Mouse (Mus musculus) CD4-positive naive resting alpha-beta T cell, adult 57 days (primary cell): Measurements from ENCODE around the gene Olfr1023. TPM values are rescaled to one million over a fixed set of nuclear protein-coding genes. Genes with fewer than 3 reads are reported as not detected.

ENCODE experiments used
- total RNA-seq: library from RNA; stranded (reverse); gene quantifications from one replicate; pipeline ENCODE4 v1.2.4, GENCODE M21; 2023

Olfr1023 gene
- not detected for total RNA-seq

GRCm38 (mm10) chr2:85885340-85885739 lies at the start of gene Olfr1023:
TSS of gene Olfr1023 (plus strand) at chr2:85885640.

GRCm38 (mm10) chr2:85845383-85845782 lies 40.1 kb upstream of the Olfr1023 start, which contains the start of gene Olfr1019:
TSS of gene Olfr1019 (minus strand) at chr2:85845483.

DNA sequence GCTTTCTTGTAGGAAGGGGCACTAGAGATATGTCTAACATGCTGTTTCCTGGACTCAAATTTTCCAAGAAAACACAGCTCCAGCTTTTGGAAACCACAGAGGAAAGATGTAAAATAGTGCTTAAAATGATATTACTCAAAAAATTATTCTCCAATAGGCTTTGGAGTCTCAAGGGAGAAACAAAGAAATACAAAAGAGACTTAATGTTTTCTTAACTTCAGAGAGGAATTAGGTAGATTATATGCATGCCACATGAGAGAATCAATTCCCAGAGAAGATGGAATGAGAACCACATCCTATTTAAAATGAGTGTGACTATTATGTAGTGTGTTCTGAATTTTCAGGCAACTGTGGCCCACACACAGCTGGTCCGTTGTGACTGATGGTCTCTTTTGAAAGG lies 38.7 kb upstream of the Olfr1023 start, which contains the start of gene Olfr1020:
Gene Olfr1020, plus strand, starts transcription at position 301 of the 400 bp plus-strand sequence.

DNA sequence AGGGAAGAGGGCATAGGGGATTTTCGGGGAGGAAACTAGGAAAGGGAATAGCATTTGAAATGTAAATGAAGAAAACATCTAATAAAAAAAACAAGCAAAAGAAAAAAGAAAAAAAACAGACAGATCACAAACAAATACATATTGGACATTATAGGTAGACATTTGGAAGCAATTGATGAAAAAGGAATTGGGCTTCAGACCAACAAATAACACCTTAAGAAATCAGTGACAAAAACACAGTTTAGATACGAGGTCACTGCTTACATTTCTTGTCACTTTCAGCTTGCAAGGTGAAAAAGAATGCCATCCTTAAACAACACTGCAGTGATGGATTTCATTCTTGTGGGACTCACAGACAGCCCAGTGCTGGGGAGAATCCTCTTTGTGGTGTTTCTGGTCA lies 17.1 kb upstream of the Olfr1023 start, which contains the start of gene Olfr1022:
Gene Olfr1022, plus strand, starts transcription at position 301 of the 400 bp plus-strand sequence.

GRCm38 (mm10) chr2:85904952-85905351 lies 19.5 kb downstream of the Olfr1023 start, which contains the start of gene Olfr1024:
TSS of gene Olfr1024 (minus strand) at chr2:85905052.

GRCm38 (mm10) chr2:85914893-85915292 lies 29.5 kb downstream of the Olfr1023 start, which contains the start of gene Olfr1025-ps1:
TSS of gene Olfr1025-ps1 (plus strand) at chr2:85915193.

DNA sequence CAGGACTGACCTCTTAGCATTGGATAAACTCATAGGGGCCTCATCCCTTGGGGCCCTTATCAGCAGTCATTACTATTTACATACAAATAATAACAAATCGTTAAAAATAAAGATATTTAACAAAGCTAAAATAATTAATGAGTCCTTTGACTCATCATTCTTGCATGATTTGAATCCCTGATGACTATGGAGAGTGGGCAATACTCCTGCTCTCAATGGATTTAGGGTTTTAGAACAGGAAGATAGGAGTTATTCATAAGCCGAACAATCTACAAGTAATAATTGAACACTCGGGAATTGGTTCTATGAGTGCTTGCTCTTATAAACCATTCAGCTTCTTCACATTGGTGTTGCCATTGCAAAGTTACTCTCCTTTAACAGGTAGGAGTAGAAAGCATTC lies 35.8 kb downstream of the Olfr1023 start, which contains the start of gene Olfr1026:
Gene Olfr1026, plus strand, starts transcription at position 301 of the 400 bp plus-strand sequence.

Other genes starting within 250 kb of the Olfr1023 start
- not detected for gene Olfr1002, start 234.9 kb upstream of the Olfr1023 start, total RNA-seq
- not detected for gene Olfr154, start 221.2 kb upstream of the Olfr1023 start, total RNA-seq
- gene Olfr1006, start 206.9 kb upstream of the Olfr1023 start, total RNA-seq: not detected
- not detected for gene Olfr1008, start 196.2 kb upstream of the Olfr1023 start, total RNA-seq
- not detected for gene Olfr1009, start 170.2 kb upstream of the Olfr1023 start, total RNA-seq
- not detected for gene Olfr1012, start 122.9 kb upstream of the Olfr1023 start, total RNA-seq
- gene Olfr1013, start 118.5 kb upstream of the Olfr1023 start, total RNA-seq: not detected
- gene Olfr1014, start 112.9 kb upstream of the Olfr1023 start, total RNA-seq: not detected
- not detected for gene Olfr1015, start 103.6 kb upstream of the Olfr1023 start, total RNA-seq
- not detected for gene Olfr1016, start 83.1 kb upstream of the Olfr1023 start, total RNA-seq
- gene Olfr1018, start 67.2 kb upstream of the Olfr1023 start, total RNA-seq: not detected
- not detected for gene Olfr1019, start 40.2 kb upstream of the Olfr1023 start, total RNA-seq
- gene Olfr1020, start 38.6 kb upstream of the Olfr1023 start, total RNA-seq: not detected
- not detected for gene Olfr1022, start 17.0 kb upstream of the Olfr1023 start, total RNA-seq
- not detected for gene Olfr1024, start 19.4 kb downstream of the Olfr1023 start, total RNA-seq
- gene Olfr1025-ps1, start 29.6 kb downstream of the Olfr1023 start, total RNA-seq: not detected
- gene Olfr1026, start 35.9 kb downstream of the Olfr1023 start, total RNA-seq: not detected
- gene Olfr1028, start 64.8 kb downstream of the Olfr1023 start, total RNA-seq: not detected
- not detected for gene Olfr1029, start 88.3 kb downstream of the Olfr1023 start, total RNA-seq
- gene Olfr1030, start 93.6 kb downstream of the Olfr1023 start, total RNA-seq: not detected
- not detected for gene Olfr1031, start 104.7 kb downstream of the Olfr1023 start, total RNA-seq
- not detected for gene Olfr1032, start 119.9 kb downstream of the Olfr1023 start, total RNA-seq
- not detected for gene Olfr1033, start 135.0 kb downstream of the Olfr1023 start, total RNA-seq
- gene Olfr1034, start 160.2 kb downstream of the Olfr1023 start, total RNA-seq: not detected
- gene Olfr1036, start 188.4 kb downstream of the Olfr1023 start, total RNA-seq: not detected
- gene Olfr1037, start 201.7 kb downstream of the Olfr1023 start, total RNA-seq: not detected